Mouse (Mus musculus) lung, postnatal 0 days (tissue): ENCODE measurements at regions not wholly inside any gene's neighbourhood (a gene's known extent, or its start where the extent isn't known, plus 50 kb on each side); places are given as distances from the start of the nearest gene placed in this dataset.

Source experiments
- CTCF ChIP-seq: IDR thresholded peaks from 2 replicates; pipeline ENCODE4 v1.5.1; 2016; ENCODE audit warnings: antibody characterized with exemption, mild to moderate bottlenecking
- EP300 ChIP-seq: IDR thresholded peaks from 2 replicates; pipeline ENCODE4 v1.6.1; 2016; ENCODE audit warnings: antibody characterized with exemption, mild to moderate bottlenecking, control low read depth

- TF ChIP-seq CTCF = no peak
- no peak for TF ChIP-seq EP300
These were observed 312.5 kb downstream of the Hace1 start for GRCm38 (mm10) chr10:45890088-45890626.
